Mouse (Mus musculus) intestine, embryonic 14.5 days (tissue): ENCODE results near the gene Gm45021. TPM values are rescaled to one million over a fixed set of nuclear protein-coding genes. Genes with fewer than 3 reads are reported as not detected.

Experiments used
- ATAC-seq: fragments of 200-750 bp; cut with Nextera tagmentation; replicated peaks from 2 replicates; pipeline ENCODE4 v1.8.0; 2017; ENCODE audit warnings: low read depth, moderate number of reproducible peaks, moderate TSS enrichment, moderate library complexity; ENCODE audit not compliant: low FRiP score, low TSS enrichment
- DNase-seq: peaks from one replicate; pipeline ENCODE4 v3.0.0-alpha.2; 2018; ENCODE audit warnings: low spot score
- H3K27ac ChIP-seq: fragments of 300-500 bp; sonication (generic); 2 replicates; pipeline ENCODE4 v1.5.1; 2014; ENCODE audit warnings: low read depth, mild to moderate bottlenecking, control low read depth
- H3K27me3 ChIP-seq: fragments of 300-500 bp; sonication (generic); replicated peaks from 2 replicates; pipeline ENCODE4 v1.6.1; 2014; ENCODE audit warnings: low read length, control low read depth; ENCODE audit not compliant: control insufficient read depth, insufficient read depth
- H3K36me3 ChIP-seq: fragments of 300-500 bp; sonication (generic); 2 replicates; pipeline ENCODE4 v1.6.1; 2014; ENCODE audit warnings: low read length, control low read depth; ENCODE audit not compliant: control insufficient read depth, insufficient read depth
- H3K4me1 ChIP-seq: fragments of 300-500 bp; sonication (generic); replicated peaks from 2 replicates; pipeline ENCODE4 v1.6.1; 2014; ENCODE audit warnings: low read length, control low read depth, mixed read lengths; ENCODE audit not compliant: control insufficient read depth, insufficient read depth
- H3K4me2 ChIP-seq: fragments of 300-500 bp; sonication (generic); 2 replicates; pipeline ENCODE4 v1.6.1; 2014; ENCODE audit warnings: low read length
- H3K4me3 ChIP-seq: fragments of 300-500 bp; sonication (generic); 2 replicates; pipeline ENCODE4 v1.5.1; 2014; ENCODE audit warnings: low read depth, low read length, control low read depth, mixed read lengths
- H3K9ac ChIP-seq: fragments of 300-500 bp; sonication (generic); 2 replicates; pipeline ENCODE4 v1.6.1; 2014; ENCODE audit warnings: mild to moderate bottlenecking, low read length
- H3K9me3 ChIP-seq: fragments of 300-500 bp; sonication (generic); 2 replicates; pipeline ENCODE4 v1.6.1; 2016; ENCODE audit warnings: low read length, control low read depth; ENCODE audit not compliant: control insufficient read depth
- WGBS: fragments of 180-500 bp; shearing (Covaris S2); extraction: QIAGEN DNeasy Blood & Tissue Kit; methylation state at CpG from one replicate; pipeline ENCODE4 v1.1.7; 2014; 5-methylcytosine and 5-hydroxymethylcytosine counted together
- polyA plus RNA-seq: library from polyadenylated mRNA; unstranded; fragments of >200 nt; fragmentation: Nextera tagmentation; extraction: Ambion mirVana; gene quantifications from 2 replicates; pipeline ENCODE4 v1.2.1, GENCODE M21; 2014

The Gm45021 gene
- polyA plus RNA-seq, 1 experiment from 2014 or later, result not detected

DNA sequence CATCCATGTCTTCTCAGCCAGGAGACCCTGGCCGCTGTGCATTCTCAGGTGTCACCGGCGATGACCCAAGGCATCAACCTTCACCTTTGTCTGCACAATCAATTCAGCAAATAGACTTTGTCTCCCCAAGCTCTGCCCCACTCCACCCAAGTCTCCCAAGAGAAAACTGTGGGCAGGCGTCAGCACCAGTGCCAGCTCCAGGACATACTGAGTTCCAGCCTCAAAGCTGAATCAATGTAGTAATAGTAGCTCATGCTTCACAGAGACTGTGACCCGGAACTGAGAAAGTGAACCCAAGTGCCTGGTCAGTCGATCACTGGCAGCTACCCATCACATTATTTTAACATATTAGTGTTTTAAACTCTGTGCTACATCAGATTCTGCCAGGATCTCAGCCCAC, 41.1 kb upstream of the Gm45021 start:
- no peaks in the 10 kb centered on the region for H3K4me1 ChIP-seq
- DNase-seq (no peak), ATAC-seq (no peak)
- H3K9me3 ChIP-seq, result no peaks in the 10 kb centered on the region
- no peak overlapping the region for H3K9ac ChIP-seq
- no peaks in the 10 kb centered on the region for H3K36me3 ChIP-seq
- H3K27ac ChIP-seq, result no peak overlapping the region
- H3K27me3 ChIP-seq, result no peaks in the 10 kb centered on the region
- WGBS, result 78% methylated on average over 6 of the region's 6 CpGs
- no peak overlapping the region for H3K4me3 ChIP-seq
- H3K4me2 ChIP-seq, result no peak overlapping the region

DNA sequence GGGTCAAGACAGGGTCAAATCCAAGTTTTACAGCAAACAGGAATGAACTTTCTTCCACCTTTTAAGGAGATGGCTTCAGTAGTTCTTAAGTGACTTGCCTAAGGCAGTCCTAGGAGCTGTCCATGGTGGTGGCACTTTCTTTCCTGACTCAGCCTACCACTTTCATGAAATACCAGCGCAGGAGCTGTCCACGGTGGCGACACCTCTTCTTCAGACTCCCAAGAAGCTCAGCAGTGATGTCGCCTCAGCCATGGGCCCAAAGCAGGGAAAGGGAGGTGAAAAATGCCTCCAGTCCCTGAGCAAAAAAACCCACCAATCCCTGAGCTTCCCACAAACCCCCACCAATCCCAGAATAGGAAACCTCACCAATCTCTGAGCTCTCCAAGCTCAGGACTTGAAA, 36.5 kb upstream of the Gm45021 start:
- Histone ChIP-seq H3K36me3 (no peaks in the 10 kb centered on the region), H3K4me3 (no peak overlapping the region), H3K27me3 (no peaks in the 10 kb centered on the region), H3K4me2 (no peak overlapping the region), H3K27ac (no peak overlapping the region), H3K9me3 (no peaks in the 10 kb centered on the region), H3K4me1 (peaks cover 11% of the 10 kb centered on the region), H3K9ac (no peak overlapping the region)
- no peak for ATAC-seq
- 45% methylated on average over 4 of the region's 4 CpGs for WGBS
- no peak for DNase-seq

DNA sequence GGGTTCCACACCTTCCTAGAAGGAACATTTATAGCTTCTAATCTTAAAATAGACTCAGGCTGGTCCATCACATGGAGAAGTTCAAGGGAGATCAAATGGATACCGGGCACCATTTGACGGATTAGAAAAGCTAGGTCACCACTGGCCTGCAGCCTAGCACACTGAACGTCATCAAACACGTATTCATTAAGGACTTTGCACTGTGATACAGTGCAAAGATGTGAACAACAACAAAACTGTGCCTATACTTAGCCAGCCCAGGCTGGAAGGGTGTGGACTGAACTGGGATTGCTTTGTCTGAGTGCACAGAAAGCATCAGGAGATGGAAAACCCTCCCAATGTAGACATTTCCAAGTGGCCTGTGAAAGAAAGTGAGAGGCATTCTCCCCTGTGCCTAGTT, 35.6 kb upstream of the Gm45021 start:
- no peak for DNase-seq
- H3K9ac ChIP-seq, result peak overlapping the region; percentile 65
- H3K27ac ChIP-seq, result peak overlapping the region; percentile 98
- no peaks in the 10 kb centered on the region for H3K9me3 ChIP-seq
- peak overlapping the region; percentile 63; the same call in 1 of the 2 replicates for H3K4me3 ChIP-seq
- peak overlapping the region; percentile 83 for H3K4me2 ChIP-seq
- no peaks in the 10 kb centered on the region for H3K27me3 ChIP-seq
- peaks cover 11% of the 10 kb centered on the region for H3K4me1 ChIP-seq
- WGBS, result 84% methylated on average over 4 of the region's 4 CpGs
- no peak for ATAC-seq
- no peaks in the 10 kb centered on the region for H3K36me3 ChIP-seq

DNA sequence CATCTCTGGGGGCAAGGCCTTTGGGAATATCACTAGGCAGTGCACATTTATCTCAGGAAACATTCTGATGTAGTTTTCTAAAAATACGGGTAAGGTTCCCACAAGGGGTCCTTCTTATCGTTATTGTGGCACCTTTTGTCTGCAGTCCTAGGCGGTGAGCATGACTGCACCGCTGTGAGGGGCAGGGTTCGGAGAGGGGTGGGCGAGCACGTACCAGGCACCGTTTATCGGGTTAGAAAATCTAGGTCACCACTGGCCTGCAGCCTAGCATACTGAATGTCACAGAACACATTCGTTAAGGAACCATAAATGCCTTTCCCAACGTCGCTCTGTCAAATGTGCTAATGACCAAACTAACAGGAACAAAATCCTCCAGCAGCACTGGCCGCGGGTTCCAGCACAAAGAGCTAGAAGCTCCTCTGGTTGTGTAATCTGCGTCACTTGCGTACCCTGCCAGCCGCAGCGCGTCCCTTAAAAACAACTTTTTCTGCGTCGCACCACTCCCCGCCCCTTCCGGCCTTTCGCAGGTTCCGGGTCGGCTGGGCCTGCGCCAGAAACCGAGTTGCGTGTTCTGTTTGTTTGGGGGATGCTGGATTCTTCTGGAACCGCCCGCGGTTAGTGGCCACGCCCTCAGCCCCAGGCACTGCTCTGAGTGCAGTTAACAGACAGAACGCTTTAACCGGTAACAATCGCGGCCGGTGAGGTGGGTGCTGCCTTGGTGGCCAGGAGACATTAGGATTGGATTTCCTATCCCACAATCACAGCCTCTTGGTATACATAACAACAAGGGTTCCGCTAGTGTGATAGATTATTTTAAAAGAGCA, 34.9 kb upstream of the Gm45021 start, which contains the start of gene Lrrc61:
Lrrc61 (plus strand) TSS at position 517 of the 824 bp plus-strand sequence.
- Histone ChIP-seq H3K4me2 (peak within 1 kb of the TSS; percentile 83), H3K27ac (peak within 1 kb of the TSS; percentile 98), H3K4me3 (peak within 1 kb of the TSS; percentile 63), H3K9ac (peak within 1 kb of the TSS; percentile 65), H3K27me3 (no peaks in the 10 kb centered on the region), H3K4me1 (peaks cover 11% of the 10 kb centered on the region), H3K9me3 (no peaks in the 10 kb centered on the region), H3K36me3 (no peaks in the 10 kb centered on the region)
- DNase-seq (peak; percentile 95), ATAC-seq (peak; percentile 87)
- under 1% methylated on average over 39 of the region's 39 CpGs for WGBS

DNA sequence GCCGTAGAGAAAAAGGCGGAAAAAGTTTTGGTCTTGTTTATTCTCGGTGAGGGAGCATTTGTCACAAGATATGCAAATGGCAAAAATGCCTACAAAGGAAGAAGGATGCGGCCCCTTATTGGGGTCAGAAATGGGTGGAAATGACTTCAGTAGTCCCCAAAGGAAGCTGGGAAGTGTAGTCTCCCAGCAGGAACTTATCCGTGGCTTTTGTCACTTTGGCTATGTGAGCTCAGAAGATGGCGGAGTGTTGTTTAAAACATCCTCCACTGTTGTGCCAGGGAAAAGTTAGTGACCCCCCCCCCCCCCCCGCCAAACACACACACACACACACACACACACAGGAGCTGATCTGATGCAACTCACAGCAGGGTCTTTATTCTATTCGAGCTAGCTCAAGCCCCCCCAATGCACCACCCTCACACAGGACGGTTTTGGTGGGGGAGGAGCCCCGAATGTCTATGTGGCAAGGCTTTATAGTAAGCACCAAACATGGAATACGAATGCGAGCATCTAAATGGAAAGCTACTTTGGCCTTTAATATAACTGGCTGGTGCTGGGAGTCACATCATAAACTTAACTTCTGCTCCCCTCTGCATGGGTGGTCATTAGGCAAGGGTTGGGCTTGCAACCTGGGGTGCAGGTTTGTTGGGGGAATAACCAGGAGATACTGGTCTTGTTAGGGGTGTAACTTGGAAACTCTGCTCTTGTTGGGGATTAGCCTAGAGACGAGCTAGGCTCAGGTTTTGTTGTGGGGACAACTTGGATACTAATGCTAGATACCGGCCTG, 34.1 kb upstream of the Gm45021 start:
- Histone ChIP-seq H3K9ac (peak overlapping the region; percentile 65), H3K4me3 (peak overlapping the region; percentile 63), H3K4me2 (peak overlapping the region; percentile 83), H3K9me3 (no peaks in the 10 kb centered on the region), H3K27me3 (no peaks in the 10 kb centered on the region), H3K27ac (peak overlapping the region; percentile 98), H3K4me1 (peaks cover 11% of the 10 kb centered on the region), H3K36me3 (no peaks in the 10 kb centered on the region)
- ATAC-seq (peak; percentile 79), DNase-seq (no peak)
- WGBS, result 29% methylated on average over 14 of the region's 14 CpGs

DNA sequence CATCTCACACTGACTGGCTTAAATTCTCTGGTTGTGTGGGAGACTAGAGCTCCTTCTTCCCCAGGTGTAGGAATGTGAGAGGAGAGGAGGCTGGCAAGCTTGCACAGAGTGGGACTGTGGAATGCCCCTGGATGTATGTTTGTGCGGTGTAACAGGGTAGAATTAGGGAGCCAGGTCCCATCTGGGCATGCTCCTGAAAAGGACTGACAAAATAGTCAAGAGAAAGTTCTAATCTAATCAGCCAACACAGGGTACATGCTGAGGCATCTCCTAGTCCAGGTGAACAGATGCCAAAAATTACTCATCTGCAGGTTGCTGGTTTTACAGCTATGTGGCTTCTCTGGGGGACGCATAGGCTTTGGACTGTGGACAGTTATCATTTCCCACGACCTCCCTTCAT, 33.5 kb upstream of the Gm45021 start:
- H3K4me3 ChIP-seq, result no peak overlapping the region
- WGBS, result 74% methylated on average over 3 of the region's 3 CpGs
- H3K9me3 ChIP-seq, result no peaks in the 10 kb centered on the region
- ATAC-seq (no peak), DNase-seq (no peak)
- peaks cover 11% of the 10 kb centered on the region for H3K4me1 ChIP-seq
- no peak overlapping the region for H3K9ac ChIP-seq
- no peak overlapping the region for H3K4me2 ChIP-seq
- H3K27ac ChIP-seq, result no peak overlapping the region
- H3K27me3 ChIP-seq, result no peaks in the 10 kb centered on the region
- no peaks in the 10 kb centered on the region for H3K36me3 ChIP-seq

DNA sequence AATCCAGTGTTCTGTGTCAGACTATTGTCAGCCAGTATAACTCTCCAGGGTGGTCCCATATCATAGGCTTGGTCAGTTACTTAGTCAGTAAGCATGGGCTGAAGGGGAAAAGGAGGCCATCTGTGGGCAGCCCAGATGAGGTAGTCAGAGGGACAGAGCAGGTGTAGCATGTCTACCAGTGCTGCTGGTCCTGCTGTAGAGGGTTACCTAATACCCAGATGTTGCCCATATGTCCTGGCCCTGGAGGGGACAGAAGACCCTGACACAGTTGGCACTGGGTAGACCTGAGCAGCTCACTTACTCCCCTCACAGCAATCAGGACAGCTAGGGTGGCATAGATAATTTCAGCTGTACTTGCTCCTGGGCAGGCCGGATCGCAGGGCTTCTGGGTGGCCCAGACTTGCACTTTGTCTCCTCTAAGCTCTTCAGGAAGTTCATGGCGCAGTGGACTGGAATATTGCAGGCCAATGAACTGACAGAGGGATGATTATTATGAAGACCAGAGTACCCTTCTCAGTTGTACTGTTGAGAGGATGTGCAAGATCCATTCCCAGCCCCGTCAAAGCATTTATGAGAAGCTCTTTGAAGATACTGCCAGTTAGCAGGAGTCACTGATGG, 23.6 kb upstream of the Gm45021 start:
- Histone ChIP-seq H3K9ac (no peak overlapping the region), H3K4me2 (no peak overlapping the region), H3K27ac (0 out of 2 replicates have a peak overlapping the region, but pooled peaks have one; percentile 11), H3K27me3 (no peaks in the 10 kb centered on the region), H3K9me3 (no peaks in the 10 kb centered on the region; the same call in 1 of the 2 replicates), H3K4me3 (no peak overlapping the region), H3K36me3 (no peaks in the 10 kb centered on the region), H3K4me1 (peaks cover 18% of the 10 kb centered on the region)
- WGBS, result 78% methylated on average over 4 of the region's 4 CpGs
- ATAC-seq, result no peak
- DNase-seq, result no peak

DNA sequence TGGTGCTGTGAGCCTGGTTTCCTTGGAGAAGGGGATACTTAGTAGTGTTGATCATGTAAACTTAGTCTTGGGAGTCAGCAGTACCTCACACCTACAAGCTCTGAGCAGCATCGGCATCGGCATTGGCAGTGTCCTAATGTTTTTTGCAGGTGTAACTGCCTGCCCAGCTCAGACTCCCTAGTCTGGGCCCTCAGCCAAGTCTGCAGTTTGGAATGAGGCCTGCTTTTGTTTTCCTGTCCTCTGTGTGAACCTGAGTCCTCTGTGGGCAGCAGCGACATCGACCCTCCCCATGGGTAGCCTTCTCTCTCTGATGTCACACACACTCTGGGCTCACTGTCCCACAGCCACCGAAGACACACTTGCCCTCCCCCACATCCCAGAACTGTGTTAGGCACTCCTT, 23.1 kb upstream of the Gm45021 start:
- Histone ChIP-seq H3K4me2 (no peak overlapping the region), H3K27ac (no peak overlapping the region), H3K4me1 (peaks cover 19% of the 10 kb centered on the region), H3K27me3 (no peaks in the 10 kb centered on the region), H3K4me3 (no peak overlapping the region), H3K9me3 (no peaks in the 10 kb centered on the region; the same call in 1 of the 2 replicates), H3K36me3 (no peaks in the 10 kb centered on the region), H3K9ac (no peak overlapping the region)
- DNase-seq (no peak), ATAC-seq (peak; percentile 57)
- WGBS, result 39% methylated on average over 5 of the region's 5 CpGs
